Mouse (Mus musculus): Measurements from ENCODE around the gene Otulin.

DNA sequence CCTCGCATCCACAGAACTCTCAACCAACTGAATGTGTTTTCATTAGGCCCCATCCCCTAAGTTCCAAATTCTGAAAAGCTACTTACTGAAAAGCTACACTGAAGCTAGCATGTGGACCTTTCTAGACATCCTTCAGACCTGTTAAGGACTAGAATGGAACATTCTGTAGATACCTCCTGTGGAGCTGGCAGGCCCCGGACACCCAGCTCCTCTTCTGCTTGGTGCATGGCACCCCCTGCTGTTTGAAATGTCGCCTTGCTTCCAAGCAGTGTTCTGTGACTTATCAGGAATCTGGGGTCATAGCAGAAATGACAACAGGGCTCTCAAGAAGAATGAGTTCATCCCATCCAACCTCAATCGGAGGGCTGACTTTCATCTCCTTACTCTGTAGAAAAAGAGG, 47.5 kb downstream of the Otulin start:
- TF ChIP-seq CTCF (IDR thresholded peaks at IDR 0.05; ENCODE audit: low read depth, low read length) (peak; percentile 28; the same call in 1 of the 2 replicates), POLR2A (IDR thresholded peaks at IDR 0.05; ENCODE audit: borderline replicate concordance, low read depth, low read length) (no peak)
